Mouse (Mus musculus) layer of hippocampus, adult 9-10 months (tissue): Measurements from ENCODE around the gene Esr1.

Experiments
- DNase-seq: peaks from one replicate; pipeline ENCODE4 v3.0.0; 2022; ENCODE audit warnings: low spot score

Gene Esr1

GRCm38 (mm10) chr10:4993802-4994201 lies 382.4 kb downstream of the Esr1 start:
- DNase-seq: no peak

- DNase-seq: no peak
Measured at GRCm38 (mm10) chr10:4996592-4996991, 385.2 kb downstream of the Esr1 start.

- no peak for DNase-seq
Measured at GRCm38 (mm10) chr10:5008795-5009366, 397.5 kb downstream of the Esr1 start.

GRCm38 (mm10) chr10:5012004-5012403 lies 400.6 kb downstream of the Esr1 start:
- no peak for DNase-seq

- DNase-seq: no peak
Measured at GRCm38 (mm10) chr10:5014976-5015375, 403.6 kb downstream of the Esr1 start.

- no peak for DNase-seq
Measured at GRCm38 (mm10) chr10:5017148-5017547, 405.8 kb downstream of the Esr1 start.

GRCm38 (mm10) chr10:5025906-5026305 lies 414.5 kb downstream of the Esr1 start:
- no peak for DNase-seq

GRCm38 (mm10) chr10:5027208-5027607 lies 415.8 kb downstream of the Esr1 start:
- DNase-seq: no peak

GRCm38 (mm10) chr10:5028301-5028700 lies 416.9 kb downstream of the Esr1 start:
- DNase-seq: no peak

- DNase-seq: no peak
Measured at GRCm38 (mm10) chr10:5029161-5029560, 417.8 kb downstream of the Esr1 start.

- no peak for DNase-seq
Measured at GRCm38 (mm10) chr10:5029883-5030282, 418.5 kb downstream of the Esr1 start.

GRCm38 (mm10) chr10:5032192-5033048 lies 421.0 kb downstream of the Esr1 start:
- DNase-seq: no peak

- DNase-seq: no peak
Measured at GRCm38 (mm10) chr10:5041254-5041653, 429.9 kb downstream of the Esr1 start.

GRCm38 (mm10) chr10:5044481-5044880 lies 433.1 kb downstream of the Esr1 start:
- no peak for DNase-seq

- no peak for DNase-seq
Measured at GRCm38 (mm10) chr10:5045213-5045612, 433.8 kb downstream of the Esr1 start.

- DNase-seq: no peak
Measured at GRCm38 (mm10) chr10:5045671-5046070, 434.3 kb downstream of the Esr1 start.
